Mouse (Mus musculus): ENCODE measurements around the gene Tspan17. TPM values are rescaled to one million over a fixed set of nuclear protein-coding genes. Genes with fewer than 3 reads are reported as not detected.
A peak's percentile ranks its signal among the peaks of the same experiment; 100 is the strongest.

Tspan17 gene
- polyA plus RNA-seq, 1 experiment from 2014 or later = 15.9 TPM

DNA sequence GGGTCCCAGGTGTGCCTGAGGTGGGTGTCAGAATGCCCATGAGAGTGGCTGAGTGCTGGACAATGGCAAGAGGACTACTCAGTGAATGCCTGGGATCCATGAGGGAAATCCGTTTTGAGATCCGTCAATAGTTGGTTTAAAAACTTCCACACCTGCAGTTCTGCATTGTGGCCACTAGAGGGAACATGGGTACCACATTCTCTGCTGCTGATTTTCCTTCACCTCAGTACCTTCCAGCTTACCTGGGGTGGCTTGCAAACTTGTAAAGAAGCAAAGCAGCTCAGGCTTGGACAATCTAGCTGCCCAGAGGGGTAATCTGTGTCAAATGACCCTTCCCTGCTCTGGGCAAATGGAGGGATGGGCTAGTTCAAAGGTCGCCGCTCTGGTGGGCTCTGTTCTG, 8.2 kb downstream of the Tspan17 start:
- Histone ChIP-seq H3K9ac (ENCODE audit: low read length) (no peak overlapping the region), H3K36me3 (ENCODE audit: control insufficient read depth, insufficient read depth, low read length) (no peaks in the 10 kb centered on the region), H3K4me2 (no peak overlapping the region), H3K27me3 (ENCODE audit: control insufficient read depth, insufficient read depth, low read length) (no peaks in the 10 kb centered on the region; the same call in 1 of the 2 replicates), H3K4me1 (ENCODE audit: control insufficient read depth, insufficient read depth, low read length) (peaks cover 2% of the 10 kb centered on the region), H3K27ac (ENCODE audit: low read depth, low read length) (no peak overlapping the region), H3K9me3 (ENCODE audit: control insufficient read depth, low read length) (no peaks in the 10 kb centered on the region), H3K4me3 (ENCODE audit: low read depth, low read length) (no peak overlapping the region)
- peak; percentile 94 for DNase-seq (ENCODE audit: low spot score, missing footprints)
- no peak for ATAC-seq (ENCODE audit: low FRiP score)
- WGBS = 40% methylated on average over 4 of the region's 4 CpGs

DNA sequence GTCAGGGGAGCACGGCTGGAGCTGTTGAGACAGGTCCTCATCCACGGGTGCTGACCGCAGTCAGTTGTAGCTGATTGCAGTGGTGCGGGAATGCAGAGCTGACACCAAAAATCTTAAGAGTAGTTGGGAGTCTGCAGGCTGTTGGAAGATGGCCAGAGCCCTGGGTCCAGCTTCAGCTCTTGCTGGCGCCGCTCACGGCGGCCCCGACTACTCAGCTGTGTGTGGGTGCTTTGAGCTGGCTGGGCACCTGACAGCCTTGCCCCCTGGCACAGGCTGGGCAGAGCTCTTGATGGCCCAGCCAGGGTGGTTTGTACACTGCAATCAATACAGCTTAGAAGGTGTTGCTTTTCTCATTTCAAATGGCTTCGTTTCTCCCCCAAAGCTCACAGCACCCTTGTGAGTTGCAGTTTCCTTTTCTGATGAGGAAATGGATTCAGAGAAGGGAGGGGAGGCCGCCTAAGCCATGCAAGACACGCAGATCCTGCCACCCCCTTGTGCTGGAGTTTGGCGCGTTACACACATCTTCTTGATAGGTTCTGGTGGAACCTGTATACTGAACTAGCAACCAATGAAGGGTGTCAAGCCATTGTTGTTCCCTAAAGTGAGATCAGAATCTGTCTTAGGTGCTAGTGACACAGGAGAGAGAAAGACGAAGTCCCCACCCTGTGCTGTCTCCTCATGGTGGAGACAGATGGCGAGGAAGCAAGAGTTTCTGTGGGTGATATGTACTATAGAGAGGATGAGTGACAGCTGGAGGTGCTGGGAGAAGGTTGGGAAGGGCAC, 8.9 kb downstream of the Tspan17 start:
- H3K4me2 ChIP-seq = no peak overlapping the region
- no peaks in the 10 kb centered on the region for H3K4me1 ChIP-seq (ENCODE audit: control insufficient read depth, insufficient read depth, low read length)
- no peak overlapping the region for H3K9ac ChIP-seq (ENCODE audit: low read length)
- WGBS = 85% methylated on average over 16 of the region's 16 CpGs
- H3K9me3 ChIP-seq (ENCODE audit: control insufficient read depth, low read length) = no peaks in the 10 kb centered on the region
- ATAC-seq (ENCODE audit: low FRiP score) (no peak), DNase-seq (ENCODE audit: low spot score, missing footprints) (peak; percentile 66)
- no peaks in the 10 kb centered on the region for H3K36me3 ChIP-seq (ENCODE audit: control insufficient read depth, insufficient read depth, low read length)
- no peak overlapping the region for H3K27ac ChIP-seq (ENCODE audit: low read depth, low read length)
- H3K27me3 ChIP-seq (ENCODE audit: control insufficient read depth, insufficient read depth, low read length) = no peaks in the 10 kb centered on the region; the same call in 1 of the 2 replicates
- no peak overlapping the region for H3K4me3 ChIP-seq (ENCODE audit: low read depth, low read length)

DNA sequence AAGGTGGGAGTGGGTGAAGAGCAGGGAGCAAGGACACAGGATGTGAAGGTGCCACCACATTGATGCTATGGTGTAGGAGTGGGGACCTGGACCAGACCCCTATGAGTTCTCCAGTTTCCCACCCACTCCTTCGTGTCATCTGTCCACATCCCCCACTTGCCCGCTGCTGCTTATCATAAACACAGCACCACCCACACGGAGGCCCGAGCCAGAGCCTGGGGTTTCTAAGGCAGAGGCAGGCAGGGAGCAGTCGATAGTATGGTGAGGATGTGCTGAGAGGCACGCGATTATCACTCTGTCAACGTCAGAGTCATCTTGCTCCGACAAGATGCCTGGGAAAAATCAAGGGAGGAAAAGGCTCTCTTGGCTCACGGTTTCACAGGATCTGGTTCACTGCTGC, 9.6 kb downstream of the Tspan17 start:
- H3K27me3 ChIP-seq (ENCODE audit: control insufficient read depth, insufficient read depth, low read length) = no peaks in the 10 kb centered on the region; the same call in 1 of the 2 replicates
- H3K27ac ChIP-seq (ENCODE audit: low read depth, low read length) = no peak overlapping the region
- no peaks in the 10 kb centered on the region for H3K9me3 ChIP-seq (ENCODE audit: control insufficient read depth, low read length)
- ATAC-seq (ENCODE audit: low FRiP score) (no peak), DNase-seq (ENCODE audit: low spot score, missing footprints) (peak; percentile 47)
- WGBS = 76% methylated on average over 10 of the region's 10 CpGs
- H3K36me3 ChIP-seq (ENCODE audit: control insufficient read depth, insufficient read depth, low read length) = no peaks in the 10 kb centered on the region
- H3K4me3 ChIP-seq (ENCODE audit: low read depth, low read length) = no peak overlapping the region
- no peak overlapping the region for H3K4me2 ChIP-seq
- H3K4me1 ChIP-seq (ENCODE audit: control insufficient read depth, insufficient read depth, low read length) = no peaks in the 10 kb centered on the region
- H3K9ac ChIP-seq (ENCODE audit: low read length) = no peak overlapping the region

DNA sequence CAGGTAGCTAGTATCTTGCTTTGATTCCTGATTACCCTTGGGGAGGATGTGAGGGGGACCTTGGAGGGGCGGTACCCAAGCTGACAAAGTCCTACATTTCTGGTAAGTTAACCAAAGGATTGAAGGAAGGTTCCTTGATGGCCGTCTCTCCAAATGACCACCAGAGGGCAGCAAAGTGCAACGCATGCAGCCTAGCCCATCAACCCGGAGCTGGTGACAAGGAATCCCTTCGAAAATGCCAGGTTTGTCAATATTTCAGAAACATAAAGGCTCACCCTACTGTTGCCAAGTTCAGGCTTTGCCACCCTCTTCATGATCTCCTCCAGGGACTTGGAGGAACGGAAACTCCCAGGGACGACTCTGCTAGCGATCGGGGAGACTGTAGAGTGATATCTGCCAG, 10.5 kb downstream of the Tspan17 start:
- H3K9me3 ChIP-seq (ENCODE audit: control insufficient read depth, low read length) = no peaks in the 10 kb centered on the region
- no peaks in the 10 kb centered on the region for H3K4me1 ChIP-seq (ENCODE audit: control insufficient read depth, insufficient read depth, low read length)
- no peak overlapping the region for H3K4me2 ChIP-seq
- H3K27me3 ChIP-seq (ENCODE audit: control insufficient read depth, insufficient read depth, low read length) = no peaks in the 10 kb centered on the region; the same call in 1 of the 2 replicates
- DNase-seq (ENCODE audit: low spot score, missing footprints) = peak; percentile 99
- 22% methylated on average over 9 of the region's 9 CpGs for WGBS
- ATAC-seq (ENCODE audit: low FRiP score) = no peak
- H3K4me3 ChIP-seq (ENCODE audit: low read depth, low read length) = no peak overlapping the region
- H3K27ac ChIP-seq (ENCODE audit: low read depth, low read length) = no peak overlapping the region
- no peak overlapping the region for H3K9ac ChIP-seq (ENCODE audit: low read length)
- no peaks in the 10 kb centered on the region for H3K36me3 ChIP-seq (ENCODE audit: control insufficient read depth, insufficient read depth, low read length)

DNA sequence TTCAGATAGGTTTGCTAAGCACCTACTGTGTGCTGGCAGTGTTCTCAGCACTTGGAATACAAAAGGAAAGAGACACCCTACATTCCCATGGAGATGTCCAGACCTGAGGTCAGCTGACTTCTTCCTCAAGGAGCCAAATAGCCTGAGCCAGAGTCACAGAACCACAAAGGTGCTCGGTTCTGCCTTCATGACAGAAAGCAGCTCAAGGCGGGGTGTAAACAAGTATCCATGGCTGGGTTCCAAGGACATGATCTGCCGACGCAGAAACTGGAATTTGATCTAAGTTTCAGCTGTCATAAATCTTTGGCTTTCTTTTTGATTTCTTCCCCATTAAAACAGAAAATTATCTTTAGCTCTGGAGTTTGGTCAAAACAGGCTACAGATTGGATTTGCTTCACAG, 11.0 kb downstream of the Tspan17 start:
- Histone ChIP-seq H3K27me3 (ENCODE audit: control insufficient read depth, insufficient read depth, low read length) (no peaks in the 10 kb centered on the region; the same call in 1 of the 2 replicates), H3K4me1 (ENCODE audit: control insufficient read depth, insufficient read depth, low read length) (no peaks in the 10 kb centered on the region), H3K9ac (ENCODE audit: low read length) (no peak overlapping the region), H3K4me2 (no peak overlapping the region), H3K9me3 (ENCODE audit: control insufficient read depth, low read length) (no peaks in the 10 kb centered on the region), H3K4me3 (ENCODE audit: low read depth, low read length) (no peak overlapping the region), H3K27ac (ENCODE audit: low read depth, low read length) (no peak overlapping the region), H3K36me3 (ENCODE audit: control insufficient read depth, insufficient read depth, low read length) (no peaks in the 10 kb centered on the region)
- ATAC-seq (ENCODE audit: low FRiP score) (no peak), DNase-seq (ENCODE audit: low spot score, missing footprints) (peak; percentile 72)
- WGBS = 78% methylated on average over 4 of the region's 4 CpGs

DNA sequence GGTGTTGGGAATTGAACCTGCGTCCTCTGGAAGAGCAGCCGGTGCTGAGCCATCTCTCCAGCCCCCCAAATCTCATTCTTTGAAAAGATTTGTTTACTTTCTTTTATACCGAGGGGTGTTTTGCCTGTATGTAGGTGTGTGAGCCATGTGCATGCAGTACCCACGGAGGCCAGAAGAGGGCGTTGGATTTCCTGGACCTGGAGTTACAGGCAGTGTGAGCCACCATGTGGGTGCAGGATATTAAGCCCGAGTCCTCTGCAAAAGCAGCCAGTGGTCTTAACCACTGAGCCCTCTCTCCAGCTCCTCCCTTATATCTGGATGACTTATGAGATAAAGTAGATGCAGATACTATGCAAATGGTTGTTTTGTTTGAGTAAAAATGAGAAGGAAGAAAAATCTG, 13.8 kb downstream of the Tspan17 start:
- no peak overlapping the region for H3K4me2 ChIP-seq
- H3K4me3 ChIP-seq (ENCODE audit: low read depth, low read length) = no peak overlapping the region
- H3K36me3 ChIP-seq (ENCODE audit: control insufficient read depth, insufficient read depth, low read length) = no peaks in the 10 kb centered on the region
- H3K4me1 ChIP-seq (ENCODE audit: control insufficient read depth, insufficient read depth, low read length) = 0 out of 2 replicates have a peak, but pooled peaks cover 2% of the 10 kb centered on the region
- H3K27me3 ChIP-seq (ENCODE audit: control insufficient read depth, insufficient read depth, low read length) = no peaks in the 10 kb centered on the region; the same call in 1 of the 2 replicates
- ATAC-seq (ENCODE audit: low FRiP score) (no peak), DNase-seq (ENCODE audit: low spot score, missing footprints) (peak; percentile 83)
- no peak overlapping the region for H3K9ac ChIP-seq (ENCODE audit: low read length)
- 84% methylated on average over 6 of the region's 6 CpGs for WGBS
- H3K9me3 ChIP-seq (ENCODE audit: control insufficient read depth, low read length) = no peaks in the 10 kb centered on the region
- no peak overlapping the region for H3K27ac ChIP-seq (ENCODE audit: low read depth, low read length)

DNA sequence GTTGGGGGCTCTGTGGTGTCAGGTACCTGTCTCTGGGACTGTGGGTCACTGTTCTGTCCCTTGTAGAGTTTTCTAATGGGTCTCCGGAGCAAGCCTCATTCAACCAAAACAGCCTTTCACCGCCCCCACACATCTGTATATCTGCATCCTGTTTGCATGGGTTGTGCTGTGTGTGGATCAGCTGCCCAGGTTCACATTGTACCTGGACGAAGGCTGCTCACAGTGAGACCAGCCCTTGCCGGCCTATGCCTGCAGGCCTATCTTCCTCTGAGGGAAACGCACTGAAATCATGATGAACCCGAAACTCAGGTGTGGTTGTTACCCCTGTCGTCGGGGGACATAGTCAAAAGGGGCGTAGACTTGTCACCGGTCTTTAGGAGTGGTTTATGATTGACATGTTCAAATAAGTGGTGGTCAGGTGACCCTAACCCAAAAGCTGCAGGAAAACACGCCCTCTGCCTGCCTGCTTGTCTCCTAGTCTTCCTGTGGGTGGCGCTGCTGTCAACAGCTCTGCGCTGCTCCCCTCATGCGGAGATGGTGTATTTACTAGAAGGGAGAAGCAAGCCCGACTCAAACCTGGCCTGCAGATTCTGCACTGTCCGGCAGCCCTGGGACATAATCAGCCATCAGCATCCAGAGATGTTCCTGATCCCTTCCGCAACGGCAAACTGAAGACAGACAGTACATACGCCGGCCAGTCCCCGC, 16.1 kb downstream of the Tspan17 start:
- H3K9ac ChIP-seq (ENCODE audit: low read length) = no peak overlapping the region
- no peaks in the 10 kb centered on the region for H3K9me3 ChIP-seq (ENCODE audit: control insufficient read depth, low read length)
- DNase-seq (ENCODE audit: low spot score, missing footprints) (peak; percentile 90), ATAC-seq (ENCODE audit: low FRiP score) (no peak; the same call in 1 of the 2 replicates)
- H3K4me3 ChIP-seq (ENCODE audit: low read depth, low read length) = no peak overlapping the region
- no peaks in the 10 kb centered on the region; the same call in 1 of the 2 replicates for H3K27me3 ChIP-seq (ENCODE audit: control insufficient read depth, insufficient read depth, low read length)
- H3K27ac ChIP-seq (ENCODE audit: low read depth, low read length) = no peak overlapping the region
- H3K4me2 ChIP-seq = no peak overlapping the region
- WGBS = 42% methylated on average over 21 of the region's 21 CpGs
- no peaks in the 10 kb centered on the region for H3K36me3 ChIP-seq (ENCODE audit: control insufficient read depth, insufficient read depth, low read length)
- H3K4me1 ChIP-seq (ENCODE audit: control insufficient read depth, insufficient read depth, low read length) = 0 out of 2 replicates have a peak, but pooled peaks cover 2% of the 10 kb centered on the region

DNA sequence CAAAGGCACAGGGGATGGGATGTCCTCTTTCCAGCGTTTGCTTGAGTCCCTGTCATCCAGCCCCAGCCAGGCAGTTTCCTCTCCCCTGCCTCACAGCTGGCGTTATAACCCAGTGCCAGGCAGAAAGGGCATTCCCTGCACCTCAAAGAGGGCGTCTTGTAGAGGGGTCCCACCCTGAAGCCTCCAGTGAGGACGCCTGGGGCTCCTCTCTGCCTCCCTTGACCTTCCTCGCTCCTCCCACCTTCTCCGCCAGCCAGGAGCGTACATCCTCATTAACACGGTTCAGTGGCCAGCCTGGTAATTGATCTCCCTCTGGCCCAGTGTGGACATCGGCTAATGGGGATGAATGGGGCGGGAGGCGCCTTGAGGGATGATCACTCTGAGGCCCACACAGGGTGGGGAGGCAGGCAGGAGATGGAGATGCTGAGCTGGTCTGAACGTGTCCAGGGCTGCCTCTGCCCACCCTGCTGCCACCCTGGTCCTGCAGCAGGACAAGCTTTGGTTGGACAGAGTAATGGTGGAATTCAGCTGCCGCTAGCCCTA, 17.3 kb downstream of the Tspan17 start:
- Histone ChIP-seq H3K9me3 (ENCODE audit: control insufficient read depth, low read length) (no peaks in the 10 kb centered on the region), H3K4me3 (ENCODE audit: low read depth, low read length) (no peak overlapping the region), H3K27ac (ENCODE audit: low read depth, low read length) (no peak overlapping the region), H3K4me2 (no peak overlapping the region), H3K9ac (ENCODE audit: low read length) (no peak overlapping the region), H3K27me3 (ENCODE audit: control insufficient read depth, insufficient read depth, low read length) (no peaks in the 10 kb centered on the region; the same call in 1 of the 2 replicates), H3K4me1 (ENCODE audit: control insufficient read depth, insufficient read depth, low read length) (0 out of 2 replicates have a peak, but pooled peaks cover 2% of the 10 kb centered on the region), H3K36me3 (ENCODE audit: control insufficient read depth, insufficient read depth, low read length) (no peaks in the 10 kb centered on the region)
- ATAC-seq (ENCODE audit: low FRiP score) (0 out of 2 replicates have a peak, but pooled peaks have one; percentile 24), DNase-seq (ENCODE audit: low spot score, missing footprints) (no peak)
- WGBS = 21% methylated on average over 13 of the region's 13 CpGs

DNA sequence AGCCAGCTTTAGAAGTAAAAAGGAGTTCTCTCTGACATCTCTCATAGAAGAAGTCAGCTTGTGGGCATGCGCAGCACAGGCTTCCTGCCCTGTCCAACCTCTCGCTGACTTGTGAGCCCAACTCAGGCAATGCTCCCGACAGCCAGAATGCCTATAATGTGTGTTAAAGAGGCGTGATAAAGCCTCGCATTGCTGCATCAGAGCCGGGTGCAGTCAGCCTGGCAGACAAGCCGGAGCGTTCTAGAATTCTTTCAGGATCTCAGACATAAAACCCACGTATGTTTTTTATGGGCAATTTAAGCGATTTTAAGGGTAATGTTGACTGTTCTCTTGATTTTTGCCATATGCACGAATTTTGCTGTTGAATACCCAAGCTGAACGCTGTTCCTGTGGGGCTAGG, 18.9 kb downstream of the Tspan17 start:
- Histone ChIP-seq H3K4me3 (ENCODE audit: low read depth, low read length) (no peak overlapping the region), H3K9me3 (ENCODE audit: control insufficient read depth, low read length) (no peaks in the 10 kb centered on the region), H3K9ac (ENCODE audit: low read length) (no peak overlapping the region), H3K4me1 (ENCODE audit: control insufficient read depth, insufficient read depth, low read length) (0 out of 2 replicates have a peak, but pooled peaks cover 2% of the 10 kb centered on the region), H3K36me3 (ENCODE audit: control insufficient read depth, insufficient read depth, low read length) (no peaks in the 10 kb centered on the region), H3K4me2 (no peak overlapping the region), H3K27me3 (ENCODE audit: control insufficient read depth, insufficient read depth, low read length) (no peaks in the 10 kb centered on the region; the same call in 1 of the 2 replicates), H3K27ac (ENCODE audit: low read depth, low read length) (no peak overlapping the region)
- no peak for ATAC-seq (ENCODE audit: low FRiP score)
- no peak for DNase-seq (ENCODE audit: low spot score, missing footprints)
- WGBS = 83% methylated on average over 12 of the region's 12 CpGs
